Mouse (Mus musculus) kidney, postnatal 4 days (tissue): ENCODE data around the gene Gm20388.
A peak's percentile ranks its signal among the peaks of the same experiment; 100 is the strongest.

ENCODE experiments used
- DNase-seq, 2 experiments: peaks; one replicate each; pipeline ENCODE4 v3.0.0; 2021; ENCODE audit warnings: mixed read lengths in 2 of 2

Gene Gm20388

GRCm38 (mm10) chr8:120518736-120519534, 608.3 kb downstream of the Gm20388 start:
- peak; percentile 64 to 72 for DNase-seq

- no peak for DNase-seq
These were observed 609.6 kb downstream of the Gm20388 start for GRCm38 (mm10) chr8:120520287-120520686.

GRCm38 (mm10) chr8:120520707-120521590, 610.3 kb downstream of the Gm20388 start:
- peak; percentile 56 to 70 for DNase-seq

GRCm38 (mm10) chr8:120521591-120521965, 610.9 kb downstream of the Gm20388 start:
- no peak for DNase-seq

- DNase-seq, result no peak
These were observed 613.0 kb downstream of the Gm20388 start for GRCm38 (mm10) chr8:120523641-120524040.

- no peak for DNase-seq
These were observed 614.5 kb downstream of the Gm20388 start for GRCm38 (mm10) chr8:120525135-120525534.

GRCm38 (mm10) chr8:120525832-120526231, 615.2 kb downstream of the Gm20388 start:
- DNase-seq, result no peak

- DNase-seq, result no peak
These were observed 615.9 kb downstream of the Gm20388 start for GRCm38 (mm10) chr8:120526577-120526976.

- no peak for DNase-seq
These were observed 617.7 kb downstream of the Gm20388 start for GRCm38 (mm10) chr8:120528332-120528731.

- DNase-seq, result no peak
These were observed 618.6 kb downstream of the Gm20388 start for GRCm38 (mm10) chr8:120529226-120529625.

GRCm38 (mm10) chr8:120530954-120531656, 620.5 kb downstream of the Gm20388 start:
- DNase-seq, result no peak

GRCm38 (mm10) chr8:120531775-120532516, 621.3 kb downstream of the Gm20388 start:
- DNase-seq, result no peak

- peak; percentile 64 to 74 for DNase-seq
These were observed 622.0 kb downstream of the Gm20388 start for GRCm38 (mm10) chr8:120532517-120533215.

- DNase-seq, result no peak
These were observed 622.7 kb downstream of the Gm20388 start for GRCm38 (mm10) chr8:120533380-120533779.

- DNase-seq, result no peak
These were observed 623.4 kb downstream of the Gm20388 start for GRCm38 (mm10) chr8:120534080-120534479.

GRCm38 (mm10) chr8:120534504-120535368, 624.1 kb downstream of the Gm20388 start:
- peak; percentile 87 to 91 for DNase-seq

- peak; percentile 67 to 75 for DNase-seq
These were observed 625.0 kb downstream of the Gm20388 start for GRCm38 (mm10) chr8:120535452-120536305.

- peak; percentile 49 to 68 for DNase-seq
These were observed 625.9 kb downstream of the Gm20388 start for GRCm38 (mm10) chr8:120536306-120537206.
